11 mouse cellular contexts compared by ENCODE assay signal in genomic region chr3:97332172-97332571, GRCm38 (mm10). TPM values are rescaled to one million over a fixed set of nuclear protein-coding genes. Genes with fewer than 3 reads are reported as not detected.
DNase-seq lines count a peak whose midpoint lies in the region; ATAC-seq and TF ChIP-seq lines count a peak whose summit lies in the region.
"Had no signal": no experiment of that assay in that cellular context is flagged by ENCODE, and none has a peak within 500 bp of the region (broad histone marks: within the 10 kb centered on the region; RNA-seq: fewer than 3 reads in every experiment).

No protein-coding gene starts in this region.

- no peak overlapping the region for H3K9ac ChIP-seq in lung, embryonic 14.5 days
- no peak overlapping the region for H3K9ac ChIP-seq in hindbrain, embryonic 14.5 days
- H3K9ac ChIP-seq in neural tube, embryonic 15.5 days (replicated peaks), result no peak overlapping the region
- H3K9ac ChIP-seq: limb, embryonic 15.5 days had no signal

- H3K9me3 ChIP-seq in lung, embryonic 14.5 days (ENCODE audit: low read depth, low read length), result no peaks in the 10 kb centered on the region; the same call in 1 of the 2 replicates
- no peaks in the 10 kb centered on the region for H3K9me3 ChIP-seq in hindbrain, embryonic 14.5 days (ENCODE audit: control insufficient read depth, low read length)
- H3K9me3 ChIP-seq in neural tube, embryonic 15.5 days (replicated peaks), result no peaks in the 10 kb centered on the region
- H3K9me3 ChIP-seq: limb, embryonic 15.5 days had no signal

- peak; percentile 44 for TF ChIP-seq CTCF in gastrocnemius, adult 2 months (IDR thresholded peaks at IDR 0.05)
- TF ChIP-seq CTCF in lung, embryonic 14.5 days (IDR thresholded peaks at IDR 0.05; ENCODE audit: low read depth), result peak; percentile 34; the same call in 1 of the 2 replicates

- no peak overlapping the region for H3K4me2 ChIP-seq in lung, embryonic 14.5 days
- H3K4me2 ChIP-seq in hindbrain, embryonic 14.5 days (replicated peaks), result no peak overlapping the region
- no peak overlapping the region for H3K4me2 ChIP-seq in neural tube, embryonic 15.5 days
- H3K4me2 ChIP-seq: limb, embryonic 15.5 days had no signal

- no peak for ATAC-seq in lung, embryonic 14.5 days (ENCODE audit: insufficient read depth)
- no peak for ATAC-seq in hindbrain, embryonic 14.5 days (ENCODE audit: low FRiP score)
- ATAC-seq in neural tube, embryonic 15.5 days (ENCODE audit: low FRiP score), result no peak

- intact Hi-C loops in gastrocnemius, adult 2 months (cut with DNase I), result no loop called here

- H3K36me3 ChIP-seq in lung, embryonic 14.5 days (ENCODE audit: insufficient read depth), result no peaks in the 10 kb centered on the region
- H3K36me3 ChIP-seq in hindbrain, embryonic 14.5 days (replicated peaks; ENCODE audit: control insufficient read depth, insufficient read depth), result no peaks in the 10 kb centered on the region
- no peaks in the 10 kb centered on the region for H3K36me3 ChIP-seq in neural tube, embryonic 15.5 days
- H3K36me3 ChIP-seq: limb, embryonic 15.5 days had no signal

- no peak for DNase-seq in gastrocnemius, adult 2 months
- no peak for DNase-seq in gastrocnemius, adult 18-20 months (ENCODE audit: low spot score)
- peak; percentile 55 for DNase-seq in lung, embryonic 14.5 days
- no peak for DNase-seq in lung, postnatal 4 days
- peak; percentile 42 for DNase-seq in adrenal gland, postnatal 10 days
- peak; percentile 18 for DNase-seq in thymus, postnatal 0 days (ENCODE audit: low spot score)
- DNase-seq in hindbrain, embryonic 14.5 days (ENCODE audit: low spot score), result no peak
- DNase-seq: gastrocnemius, postnatal 10 days had no signal

- no peaks in the 10 kb centered on the region for H3K4me1 ChIP-seq in lung, embryonic 14.5 days (ENCODE audit: insufficient read depth)
- peaks cover 1% of the 10 kb centered on the region for H3K4me1 ChIP-seq in hindbrain, embryonic 14.5 days (replicated peaks; ENCODE audit: control insufficient read depth, insufficient read depth, low read length)
- H3K4me1 ChIP-seq in neural tube, embryonic 15.5 days, result peaks cover 16% of the 10 kb centered on the region

- no peak overlapping the region for H3K27ac ChIP-seq in gastrocnemius, adult 2 months
- no peak overlapping the region for H3K27ac ChIP-seq in lung, embryonic 14.5 days (ENCODE audit: low read depth)
- no peak overlapping the region for H3K27ac ChIP-seq in hindbrain, embryonic 14.5 days
- H3K27ac ChIP-seq in neural tube, embryonic 15.5 days (replicated peaks), result no peak overlapping the region
- H3K27ac ChIP-seq: limb, embryonic 15.5 days had no signal

- no peak overlapping the region for H3K4me3 ChIP-seq in gastrocnemius, adult 2 months
- H3K4me3 ChIP-seq in lung, embryonic 14.5 days (ENCODE audit: low read depth, low read length), result no peak overlapping the region
- H3K4me3 ChIP-seq in hindbrain, embryonic 14.5 days (replicated peaks; ENCODE audit: low read length), result no peak overlapping the region
- H3K4me3 ChIP-seq in neural tube, embryonic 15.5 days (replicated peaks), result no peak overlapping the region
- H3K4me3 ChIP-seq: limb, embryonic 15.5 days; myocyte had no signal

- 80% methylated on average over 12 of the region's 12 CpGs for WGBS in lung, embryonic 14.5 days
- WGBS in hindbrain, embryonic 14.5 days, result 87% methylated on average over 12 of the region's 12 CpGs
- 91% methylated on average over 12 of the region's 12 CpGs for WGBS in neural tube, embryonic 15.5 days

- H3K27me3 ChIP-seq in lung, embryonic 14.5 days (ENCODE audit: insufficient read depth, low read length), result no peaks in the 10 kb centered on the region
- no peaks in the 10 kb centered on the region for H3K27me3 ChIP-seq in hindbrain, embryonic 14.5 days (ENCODE audit: control insufficient read depth, insufficient read depth, low read length)
- peaks cover 4% of the 10 kb centered on the region; the same call in 1 of the 2 replicates for H3K27me3 ChIP-seq in neural tube, embryonic 15.5 days (replicated peaks)
- H3K27me3 ChIP-seq: limb, embryonic 15.5 days had no signal

RNA-seq across cellular contexts. Expression of gene Bcl9, which starts 34.5 kb away (rescaled TPM):
- 1 to 10 TPM; 3.0 to 3.9 TPM for total RNA-seq in gastrocnemius, adult 2 months (2021)
- total RNA-seq in gastrocnemius, adult 18-20 months (2021), result 1 to 10 TPM; 2.4 to 2.5 TPM
- 46.1 and 49.7 TPM in 2 replicates for polyA plus RNA-seq in lung, embryonic 14.5 days (2014; fragmentation: Nextera tagmentation; extraction: Ambion mirVana)
- 10 to 100 TPM; 13.8 to 19.1 TPM for total RNA-seq in adrenal gland, postnatal 10 days (2021)
- polyA plus RNA-seq in thymus, postnatal 0 days (2015; fragmentation: Nextera tagmentation; extraction: Ambion mirVana), result 19.6 and 23.7 TPM in 2 replicates
- 51.8 and 62.3 TPM in 2 replicates for polyA plus RNA-seq in hindbrain, embryonic 14.5 days (2014; fragmentation: Nextera tagmentation; extraction: Ambion mirVana)
- polyA plus RNA-seq in neural tube, embryonic 15.5 days (2015; fragmentation: Nextera tagmentation; extraction: Ambion mirVana), result 64.6 and 64.9 TPM in 2 replicates

Comparison
In these comparisons a context has a peak if more than half of its experiments do, and no peak if none do; other contexts are left out.
1. DNase-seq: peak in lung, embryonic 14.5 days (single experiment), adrenal gland, postnatal 10 days (single experiment) and thymus, postnatal 0 days (single experiment); none in gastrocnemius, adult 2 months (single experiment), gastrocnemius, adult 18-20 months (single experiment), lung, postnatal 4 days (0 of 2) and hindbrain, embryonic 14.5 days (single experiment).